21 mouse cellular contexts compared by ENCODE assay signal in genomic region chr6:65970410-65970809, GRCm38 (mm10). TPM values are rescaled to one million over a fixed set of nuclear protein-coding genes. Genes with fewer than 3 reads are reported as not detected.
DNase-seq lines count a peak whose midpoint lies in the region; ATAC-seq and TF ChIP-seq lines count a peak whose summit lies in the region.
"Had no signal": no experiment of that assay in that cellular context is flagged by ENCODE, and none has a peak within 500 bp of the region (broad histone marks: within the 10 kb centered on the region; RNA-seq: fewer than 3 reads in every experiment).

No protein-coding gene starts in this region.

- no peaks in the 10 kb centered on the region for H3K4me1 ChIP-seq in thymus, adult 2 months (replicated peaks; ENCODE audit: control insufficient read depth, insufficient read depth, low read length)
- H3K4me1 ChIP-seq: kidney, embryonic 15.5 days; midbrain, embryonic 12.5 days had no signal

- no peak for DNase-seq in cerebellum, adult 8-10 months
- DNase-seq in thymus, adult 2 months = peak; percentile 12
- DNase-seq in thymus, adult 18-20 months = no peak
- DNase-seq in naive thymus-derived CD4-positive, alpha-beta T cell, adult 2 months (ENCODE audit: low read depth) = peak; percentile 29
- no peak for DNase-seq in urinary bladder, postnatal 4 days (ENCODE audit: low spot score in 2 of 2)
- no peak for DNase-seq in B cell, adult 2 months
- DNase-seq: forebrain, postnatal 0 days; gastrocnemius, adult 2 months; heart, adult 2 months; lung, postnatal 36 days; right cerebral cortex, postnatal 25 days had no signal

- no peak overlapping the region for H3K27ac ChIP-seq in thymus, adult 2 months (ENCODE audit: control insufficient read depth, insufficient read depth, low read length)
- H3K27ac ChIP-seq: gastrocnemius, adult 2 months; heart, adult 2 months; kidney, embryonic 15.5 days; layer of hippocampus, adult 2 months; midbrain, embryonic 12.5 days had no signal

- no peak for TF ChIP-seq POLR2A in thymus, adult 2 months (IDR thresholded peaks at IDR 0.05; ENCODE audit: control insufficient read depth, extremely low read depth, insufficient read depth, low read length, poor library complexity)

- H3K36me3 ChIP-seq in thymus, adult 2 months (ENCODE audit: control insufficient read depth, insufficient read depth, low read length) = no peaks in the 10 kb centered on the region
- H3K36me3 ChIP-seq: kidney, embryonic 15.5 days; midbrain, embryonic 12.5 days had no signal

- H3K4me3 ChIP-seq in thymus, adult 2 months (ENCODE audit: control insufficient read depth, insufficient read depth, low read length) = no peak overlapping the region
- H3K4me3 ChIP-seq: gastrocnemius, adult 2 months; heart, adult 2 months; kidney, embryonic 15.5 days; layer of hippocampus, adult 2 months; midbrain, embryonic 12.5 days had no signal

- no peak for TF ChIP-seq CTCF in thymus, adult 2 months (IDR thresholded peaks at IDR 0.05; ENCODE audit: borderline replicate concordance, control insufficient read depth, extremely low read depth, insufficient read depth, low read length, poor library complexity)

- WGBS in thymus, adult 2 months = 90% methylated on average over 9 of the region's 9 CpGs

- 0 out of 2 replicates have a peak, but pooled peaks have one; percentile 3 for ATAC-seq in cerebellum, adult (ENCODE audit: insufficient number of reproducible peaks, low FRiP score, low TSS enrichment)
- no peak for ATAC-seq in erythroblast, adult 5-6 weeks (replicated peaks; ENCODE audit: low FRiP score, poor library complexity, severe bottlenecking)
- ATAC-seq: forebrain, postnatal 0 days had no signal

- H3K27me3 ChIP-seq in thymus, adult 2 months (ENCODE audit: control insufficient read depth, insufficient read depth, low read length) = no peaks in the 10 kb centered on the region
- H3K27me3 ChIP-seq: kidney, embryonic 15.5 days; midbrain, embryonic 12.5 days had no signal

RNA-seq across cellular contexts. Expression of gene 4930544G11Rik, which starts 18.0 kb away (rescaled TPM):
- polyA plus RNA-seq in thymus, adult 2 months (2012; rRNA removed) = not detected in 2 replicates
- not detected in 2 replicates for total RNA-seq in erythroblast, adult 5-6 weeks (2015; ENCODE audit: low replicate concordance)
- total RNA-seq in erythroblast, adult 5-6 weeks (2017; ENCODE audit: low replicate concordance) = not detected in 2 replicates
- total RNA-seq: adrenal gland, postnatal 4 days; forebrain, postnatal 0 days; gastrocnemius, adult 2 months; heart, adult 2 months; layer of hippocampus, adult 2 months had no signal
- polyA plus RNA-seq: embryonic facial prominence, embryonic 14.5 days; forebrain, postnatal 0 days; heart, adult 2 months; heart, embryonic 16.5 days; kidney, embryonic 15.5 days; limb, embryonic 14.5 days; liver, embryonic 16.5 days; midbrain, embryonic 12.5 days had no signal

Comparison
In these comparisons a context has a peak if more than half of its experiments do, and no peak if none do; other contexts are left out.
1. DNase-seq: peak in thymus, adult 2 months (single experiment) and naive thymus-derived CD4-positive, alpha-beta T cell, adult 2 months (single experiment); none in cerebellum, adult 8-10 months (single experiment), thymus, adult 18-20 months (0 of 2), urinary bladder, postnatal 4 days (0 of 2) and B cell, adult 2 months (0 of 2).